Mouse (Mus musculus) neural tube, embryonic 15.5 days (tissue): Measurements from ENCODE around the gene Clec2i. TPM values are rescaled to one million over a fixed set of nuclear protein-coding genes. Genes with fewer than 3 reads are reported as not detected.
"Not testable (repeated sequence)": the region's sequence is repeated elsewhere in the genome, so short reads cannot be mapped to it uniquely, and the experiment has no call there.

Experiments
- ATAC-seq: fragments of 200-750 bp; cut with Nextera tagmentation; 2 replicates; pipeline ENCODE4 v1.8.0; 2017; ENCODE audit warnings: mild to moderate bottlenecking, moderate TSS enrichment, moderate library complexity; ENCODE audit not compliant: low FRiP score
- H3K27ac ChIP-seq: fragments of 300-500 bp; sonication (generic); replicated peaks from 2 replicates; pipeline ENCODE4 v1.5.1; 2015; ENCODE audit warnings: mild to moderate bottlenecking, inconsistent platforms
- H3K27me3 ChIP-seq: fragments of 300-500 bp; sonication (generic); replicated peaks from 2 replicates; pipeline ENCODE4 v1.6.1; 2015; ENCODE audit warnings: inconsistent platforms
- H3K36me3 ChIP-seq: fragments of 300-500 bp; sonication (generic); 2 replicates; pipeline ENCODE4 v1.6.1; 2015; ENCODE audit warnings: inconsistent platforms
- H3K4me1 ChIP-seq: fragments of 300-500 bp; sonication (generic); 2 replicates; pipeline ENCODE4 v1.6.1; 2015; ENCODE audit warnings: inconsistent platforms
- H3K4me2 ChIP-seq: fragments of 300-500 bp; sonication (generic); 2 replicates; pipeline ENCODE4 v1.6.1; 2015; ENCODE audit warnings: inconsistent platforms, mild to moderate bottlenecking, moderate library complexity
- H3K4me3 ChIP-seq: fragments of 300-500 bp; sonication (generic); replicated peaks from 2 replicates; pipeline ENCODE4 v1.5.1; 2015; ENCODE audit warnings: mild to moderate bottlenecking, inconsistent platforms
- H3K9ac ChIP-seq: fragments of 300-500 bp; sonication (generic); replicated peaks from 2 replicates; pipeline ENCODE4 v1.6.1; 2015; ENCODE audit warnings: mild to moderate bottlenecking, inconsistent platforms
- H3K9me3 ChIP-seq: fragments of 300-500 bp; sonication (generic); replicated peaks from 2 replicates; pipeline ENCODE4 v1.6.1; 2016; ENCODE audit warnings: inconsistent platforms
- WGBS: fragments of 180-500 bp; shearing (Covaris S2); methylation state at CpG from one replicate; pipeline ENCODE4 v1.1.7; 2015; ENCODE audit warnings: mixed read lengths; 5-methylcytosine and 5-hydroxymethylcytosine counted together
- polyA plus RNA-seq: library from polyadenylated mRNA; unstranded; fragments of >200 nt; fragmentation: Nextera tagmentation; extraction: Ambion mirVana; gene quantifications from 2 replicates; pipeline ENCODE4 v1.2.1, GENCODE M21; 2015

Clec2i gene
- 0.92 TPM in 1 of 2 replicates, not detected in the other for polyA plus RNA-seq

DNA sequence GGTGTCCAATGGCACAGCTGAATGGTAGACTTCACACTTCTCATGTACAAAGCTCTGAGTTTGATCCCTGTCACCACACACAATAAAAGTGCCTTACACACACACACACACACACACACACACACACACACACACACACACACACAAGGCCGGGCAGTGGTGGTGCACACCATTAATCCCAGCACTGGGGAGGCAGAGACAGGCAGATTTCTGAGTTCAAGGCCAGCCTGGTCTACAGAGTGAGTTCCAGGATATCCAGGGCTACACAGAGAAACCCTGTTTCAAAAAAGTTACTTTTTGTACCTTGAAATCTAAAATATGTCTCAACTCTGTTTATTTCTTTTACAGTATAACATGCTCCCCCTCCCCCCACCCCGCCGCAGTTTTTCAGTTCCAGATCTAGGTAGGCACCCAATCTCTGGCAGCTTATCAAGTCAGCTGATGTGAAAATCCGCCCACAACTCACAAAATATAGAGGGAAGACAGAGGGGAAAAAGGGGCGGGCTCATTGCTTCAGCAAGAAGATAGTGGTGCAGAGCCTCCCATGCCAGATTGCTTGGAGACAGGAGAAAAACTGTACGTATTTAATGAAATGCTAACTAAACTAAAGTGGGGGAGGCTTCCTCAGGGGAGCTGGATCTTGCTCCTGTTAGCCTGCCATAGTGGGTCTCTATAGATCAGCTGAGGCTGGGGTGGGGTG is at the start of gene Clec2i:
Clec2i (plus strand) TSS at position 498 of the 700 bp plus-strand sequence.
- not testable (repeated sequence) for H3K36me3 ChIP-seq, H3K9me3 ChIP-seq, H3K4me2 ChIP-seq, ATAC-seq, H3K4me1 ChIP-seq, H3K4me3 ChIP-seq, H3K27ac ChIP-seq, H3K9ac ChIP-seq, H3K27me3 ChIP-seq
- 89% methylated on average over 6 of the region's 6 CpGs for WGBS

DNA sequence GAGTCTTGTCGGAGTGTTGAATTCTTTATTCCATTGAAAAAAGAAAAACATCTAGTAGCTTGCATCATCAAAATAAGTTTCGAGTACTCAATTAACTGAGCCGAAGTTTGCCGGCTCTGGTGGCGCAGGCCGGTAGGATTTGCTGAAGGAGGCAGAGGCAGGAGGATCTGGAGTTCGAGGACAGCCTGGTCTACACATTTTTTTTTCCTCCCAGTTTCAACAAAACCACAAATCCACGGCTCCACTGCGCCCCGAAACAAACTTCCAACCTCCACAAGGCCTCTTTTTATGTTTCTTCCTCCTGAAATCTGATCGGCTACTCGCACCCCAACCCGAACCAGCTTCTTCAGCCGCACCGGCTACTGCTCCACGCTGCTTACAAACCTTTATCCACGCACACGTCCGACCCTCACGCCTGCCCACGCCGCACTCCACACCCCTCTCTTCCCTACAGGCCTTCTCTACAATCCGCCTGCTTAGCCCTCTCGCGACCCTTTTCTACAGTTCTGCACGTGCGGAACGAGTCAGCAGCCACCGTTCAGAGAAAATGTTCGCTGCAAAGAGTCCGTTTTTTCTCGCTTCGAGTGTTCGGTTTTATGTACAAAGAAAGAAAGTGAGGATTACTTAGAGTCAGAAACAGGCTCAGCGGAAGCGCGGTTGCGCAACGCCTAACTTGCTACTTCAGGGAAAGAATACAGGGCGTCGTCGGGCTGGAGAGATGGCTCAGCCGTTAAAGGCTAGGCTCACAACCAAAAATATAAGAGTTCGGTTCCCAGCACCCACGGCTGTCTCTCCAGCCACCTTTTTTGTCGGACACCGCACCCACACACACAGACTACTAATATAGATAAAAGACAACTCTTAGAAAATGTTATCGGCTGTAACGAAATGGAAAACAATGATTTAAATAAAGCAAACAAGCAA is 48.8 kb upstream of the Clec2i start:
- Histone ChIP-seq H3K27ac (peak overlapping the region; percentile 93), H3K36me3 (no peaks in the 10 kb centered on the region), H3K4me2 (peak overlapping the region; percentile 70), H3K4me1 (peaks cover 24% of the 10 kb centered on the region), H3K27me3 (no peaks in the 10 kb centered on the region), H3K9ac (peak overlapping the region; percentile 80), H3K9me3 (no peaks in the 10 kb centered on the region), H3K4me3 (peak overlapping the region; percentile 77)
- peak; percentile 68 for ATAC-seq
- under 1% methylated on average over 49 of the region's 49 CpGs for WGBS

DNA sequence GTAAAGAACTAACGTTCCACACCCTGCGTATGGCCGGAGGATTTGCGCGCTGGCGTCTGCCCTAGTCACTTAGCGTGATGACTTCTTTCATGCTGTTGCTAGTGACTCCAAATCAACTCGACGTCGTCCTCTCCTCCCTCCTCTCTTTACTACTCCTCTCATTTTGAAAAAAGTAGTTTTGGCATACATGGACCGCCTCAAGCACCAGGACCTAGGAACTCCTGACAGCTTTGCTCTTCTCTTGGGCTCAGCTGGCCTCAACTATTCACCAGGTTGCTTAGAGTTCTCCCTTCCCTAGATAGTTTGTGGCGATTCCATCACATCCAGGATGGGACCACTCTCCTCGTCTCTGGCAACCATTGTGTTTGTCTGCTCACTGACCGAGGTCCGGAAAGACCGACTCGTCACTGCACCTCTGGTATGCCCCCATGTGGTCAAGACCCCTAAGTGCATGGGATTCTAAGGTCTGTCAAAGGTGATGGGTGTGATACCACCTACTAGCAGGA is 48.1 kb upstream of the Clec2i start:
- peak overlapping the region; percentile 93 for H3K27ac ChIP-seq
- H3K4me2 ChIP-seq, result peak overlapping the region; percentile 70
- peaks cover 28% of the 10 kb centered on the region for H3K4me1 ChIP-seq
- under 1% methylated on average over 17 of the region's 17 CpGs for WGBS
- H3K27me3 ChIP-seq, result no peaks in the 10 kb centered on the region
- H3K36me3 ChIP-seq, result no peaks in the 10 kb centered on the region
- peak overlapping the region; percentile 40 for H3K9ac ChIP-seq
- H3K4me3 ChIP-seq, result peak overlapping the region; percentile 77
- ATAC-seq, result 0 out of 2 replicates have a peak, but pooled peaks have one; percentile 0
- no peaks in the 10 kb centered on the region for H3K9me3 ChIP-seq

DNA sequence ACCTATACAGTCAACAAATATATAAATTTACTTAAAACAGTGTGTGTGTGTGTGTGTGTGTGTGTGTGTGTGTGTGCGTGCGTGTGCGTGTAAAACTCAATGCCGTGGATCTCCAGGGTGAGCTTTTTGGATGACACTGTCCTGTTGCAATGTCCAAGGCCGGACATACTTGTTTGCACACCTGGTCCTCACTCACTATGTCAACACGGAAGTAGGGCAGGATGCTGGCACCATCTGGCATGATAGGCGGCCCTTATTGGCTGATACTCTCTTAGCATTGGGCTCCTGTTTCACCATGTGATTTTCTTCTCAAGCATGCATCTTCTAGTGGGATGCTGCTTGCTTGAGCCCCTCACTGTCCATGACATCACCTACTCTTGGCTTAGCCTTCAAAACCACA is 47.5 kb upstream of the Clec2i start:
- Histone ChIP-seq H3K27ac (no peak overlapping the region; the same call in 1 of the 2 replicates), H3K9ac (no peak overlapping the region), H3K4me2 (peak overlapping the region; percentile 70), H3K9me3 (no peaks in the 10 kb centered on the region), H3K36me3 (no peaks in the 10 kb centered on the region), H3K4me1 (peaks cover 33% of the 10 kb centered on the region), H3K4me3 (peak overlapping the region; percentile 77), H3K27me3 (no peaks in the 10 kb centered on the region)
- ATAC-seq, result no peak
- WGBS, result 76% methylated on average over 7 of the region's 7 CpGs

- H3K4me2 ChIP-seq, H3K36me3 ChIP-seq, H3K9me3 ChIP-seq, H3K4me3 ChIP-seq, H3K27me3 ChIP-seq, ATAC-seq, H3K9ac ChIP-seq, H3K27ac ChIP-seq: not testable (repeated sequence)
- peaks cover 33% of the 10 kb centered on the region for H3K4me1 ChIP-seq
- WGBS, result 88% methylated on average over 3 of the region's 3 CpGs
Observed at GRCm38 (mm10) chr6:128840669-128841068, 46.7 kb upstream of the Clec2i start.

GRCm38 (mm10) chr6:128841327-128842089 is 45.9 kb upstream of the Clec2i start:
- ATAC-seq, result no peak
- H3K4me3 ChIP-seq, result peak overlapping the region; percentile 93
- 0 out of 2 replicates have a peak overlapping the region, but pooled peaks have one; percentile 18 for H3K27ac ChIP-seq
- H3K9me3 ChIP-seq, result no peaks in the 10 kb centered on the region
- no peaks in the 10 kb centered on the region for H3K36me3 ChIP-seq
- H3K27me3 ChIP-seq, result no peaks in the 10 kb centered on the region
- H3K4me2 ChIP-seq, result peak overlapping the region; percentile 69
- H3K9ac ChIP-seq, result peak overlapping the region; percentile 73
- WGBS, result 50% methylated on average over 4 of the region's 4 CpGs
- peaks cover 33% of the 10 kb centered on the region for H3K4me1 ChIP-seq

DNA sequence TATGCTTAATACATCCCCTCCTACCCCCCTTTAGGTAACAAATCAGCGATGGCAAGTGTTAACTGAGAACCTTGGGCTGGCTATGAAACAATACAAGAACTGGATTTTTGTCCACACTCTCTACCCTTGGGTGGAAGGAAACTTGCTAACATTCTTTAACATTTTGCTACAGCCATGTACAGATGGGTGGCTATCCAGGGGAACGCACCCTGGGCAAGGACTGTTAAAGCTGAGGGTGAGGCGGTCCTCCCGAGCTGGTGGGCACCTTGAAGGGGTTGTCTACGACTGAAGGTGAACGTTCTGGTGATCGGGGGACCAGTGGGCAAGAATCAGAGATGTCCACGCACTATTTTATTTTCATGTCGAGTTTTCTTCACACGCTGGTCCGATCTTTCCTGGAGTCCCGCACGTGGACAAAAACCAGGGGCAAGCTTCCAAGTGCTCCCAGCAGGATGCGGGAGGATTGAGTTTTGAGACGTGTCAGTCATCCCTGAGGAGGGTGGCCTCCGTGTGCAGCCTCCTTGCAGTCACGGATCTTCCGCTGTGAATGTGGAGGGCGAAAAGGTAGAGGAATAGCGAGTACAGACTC is 44.9 kb upstream of the Clec2i start:
- Histone ChIP-seq H3K9me3 (no peaks in the 10 kb centered on the region), H3K4me3 (peak overlapping the region; percentile 93), H3K27me3 (no peaks in the 10 kb centered on the region), H3K9ac (peak overlapping the region; percentile 73), H3K4me1 (peaks cover 26% of the 10 kb centered on the region), H3K27ac (peak overlapping the region; percentile 95), H3K36me3 (no peaks in the 10 kb centered on the region), H3K4me2 (peak overlapping the region; percentile 69)
- WGBS, result 1% methylated on average over 20 of the region's 20 CpGs
- no peak for ATAC-seq

- under 1% methylated on average over 41 of the region's 44 CpGs for WGBS
- no peaks in the 10 kb centered on the region for H3K27me3 ChIP-seq
- no peaks in the 10 kb centered on the region for H3K9me3 ChIP-seq
- peak overlapping the region; percentile 95 for H3K27ac ChIP-seq
- no peaks in the 10 kb centered on the region for H3K36me3 ChIP-seq
- ATAC-seq, result peak; percentile 84
- peak overlapping the region; percentile 76 for H3K9ac ChIP-seq
- H3K4me2 ChIP-seq, result peak overlapping the region; percentile 69
- peaks cover 24% of the 10 kb centered on the region for H3K4me1 ChIP-seq
- H3K4me3 ChIP-seq, result peak overlapping the region; percentile 93
Observed at GRCm38 (mm10) chr6:128842945-128843478, 44.4 kb upstream of the Clec2i start.

GRCm38 (mm10) chr6:128843479-128843992 is 43.9 kb upstream of the Clec2i start:
- Histone ChIP-seq H3K4me1 (peaks cover 24% of the 10 kb centered on the region), H3K27me3 (no peaks in the 10 kb centered on the region), H3K4me3 (peak overlapping the region; percentile 93), H3K27ac (peak overlapping the region; percentile 91), H3K9me3 (no peaks in the 10 kb centered on the region), H3K36me3 (no peaks in the 10 kb centered on the region), H3K9ac (peak overlapping the region; percentile 76), H3K4me2 (peak overlapping the region; percentile 69)
- under 1% methylated on average over 22 of the region's 22 CpGs for WGBS
- ATAC-seq, result peak; percentile 52

- 35% methylated on average over 8 of the region's 8 CpGs for WGBS
- Histone ChIP-seq H3K4me3 (peak overlapping the region; percentile 93), H3K4me2 (peak overlapping the region; percentile 69), H3K4me1 (peaks cover 24% of the 10 kb centered on the region), H3K36me3 (no peaks in the 10 kb centered on the region), H3K27ac (0 out of 2 replicates have a peak overlapping the region, but pooled peaks have one; percentile 91), H3K27me3 (no peaks in the 10 kb centered on the region), H3K9me3 (no peaks in the 10 kb centered on the region), H3K9ac (0 out of 2 replicates have a peak overlapping the region, but pooled peaks have one; percentile 14)
- ATAC-seq, result no peak
Observed at GRCm38 (mm10) chr6:128844131-128844530, 43.3 kb upstream of the Clec2i start.
